Mouse (Mus musculus) G1E (cell line): ENCODE results near the gene Tubb3.

Experiments
- CTCF ChIP-seq: IDR thresholded peaks from 2 replicates; pipeline ENCODE4 v1.5.1; 2012; ENCODE audit warnings: low read depth, low read length, inconsistent platforms, mixed read lengths
- GATA1 ChIP-seq: IDR thresholded peaks from 2 replicates; pipeline ENCODE4 v1.6.1; 2012; ENCODE audit warnings: borderline replicate concordance, low read length, inconsistent platforms, mixed read lengths
- GATA2 ChIP-seq: IDR thresholded peaks from 2 replicates; pipeline ENCODE4 v1.6.1; 2012; ENCODE audit warnings: low read depth, low read length, inconsistent platforms, borderline replicate concordance
- POLR2AphosphoS5 ChIP-seq: IDR thresholded peaks from 2 replicates; pipeline ENCODE4 v1.6.1; 2012; ENCODE audit warnings: low read depth, low read length, inconsistent platforms; ENCODE audit not compliant: insufficient replicate concordance

DNA sequence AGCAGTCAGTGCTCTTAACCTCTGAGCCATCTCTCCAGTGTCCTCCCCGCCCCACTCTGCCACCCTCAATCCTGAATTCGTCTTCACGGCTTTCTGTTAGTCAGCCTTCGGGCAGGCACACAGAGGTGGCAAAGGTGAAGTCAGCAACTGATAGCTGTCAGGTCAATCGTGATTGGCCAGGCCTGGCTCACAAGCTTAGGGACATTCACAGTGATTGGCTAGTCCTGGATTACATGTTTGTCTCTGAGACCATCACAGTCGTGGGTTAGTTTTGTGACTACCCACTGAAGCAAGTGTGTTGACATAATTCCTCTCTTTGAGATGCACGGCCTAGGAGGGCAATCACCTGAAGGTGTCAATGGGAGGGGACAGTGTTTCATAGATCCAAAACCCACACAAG lies 42.1 kb downstream of the Tubb3 start:
- TF ChIP-seq CTCF (no peak), GATA1 (no peak), POLR2AphosphoS5 (no peak), GATA2 (no peak)
